Mouse (Mus musculus): ENCODE measurements around the gene Olfr455. TPM values are rescaled to one million over a fixed set of nuclear protein-coding genes. Genes with fewer than 3 reads are reported as not detected.
A peak's percentile ranks its signal among the peaks of the same experiment; 100 is the strongest.

Gene Olfr455
- polyA plus RNA-seq, 1 experiment, result not detected

DNA sequence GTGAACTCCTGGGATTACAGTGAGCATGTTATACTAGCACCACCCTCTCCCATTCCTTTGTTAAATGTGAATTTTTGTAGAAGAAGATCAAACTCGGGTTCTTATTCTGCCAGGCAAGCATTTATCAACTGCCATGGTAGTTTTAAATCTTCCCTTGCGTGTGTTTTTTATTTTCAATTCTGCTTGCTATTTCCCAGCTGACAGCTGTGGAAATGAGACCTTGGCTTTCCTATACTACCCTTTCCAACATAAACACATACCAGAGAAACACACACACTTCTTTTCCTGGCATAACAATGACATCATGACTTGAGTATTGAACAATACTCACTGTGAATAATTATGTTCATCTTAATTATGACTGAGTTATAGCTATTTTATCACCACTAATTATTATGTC is 14.9 kb upstream of the Olfr455 start:
- H3K4me3 ChIP-seq (replicated peaks; ENCODE audit: extremely low read depth, low read depth, low read length), result no peak overlapping the region
- 29% methylated on average over 2 of the region's 2 CpGs for WGBS
- H3K4me1 ChIP-seq (ENCODE audit: control insufficient read depth, insufficient read depth, low read length), result no peaks in the 10 kb centered on the region
- DNase-seq, result no peak
- TF ChIP-seq CTCF (IDR thresholded peaks at IDR 0.05; ENCODE audit: insufficient read depth, low read length), result no peak
- TF ChIP-seq POLR2A (IDR thresholded peaks at IDR 0.05; ENCODE audit: borderline replicate concordance, extremely low read depth, low read depth, low read length), result no peak

DNA sequence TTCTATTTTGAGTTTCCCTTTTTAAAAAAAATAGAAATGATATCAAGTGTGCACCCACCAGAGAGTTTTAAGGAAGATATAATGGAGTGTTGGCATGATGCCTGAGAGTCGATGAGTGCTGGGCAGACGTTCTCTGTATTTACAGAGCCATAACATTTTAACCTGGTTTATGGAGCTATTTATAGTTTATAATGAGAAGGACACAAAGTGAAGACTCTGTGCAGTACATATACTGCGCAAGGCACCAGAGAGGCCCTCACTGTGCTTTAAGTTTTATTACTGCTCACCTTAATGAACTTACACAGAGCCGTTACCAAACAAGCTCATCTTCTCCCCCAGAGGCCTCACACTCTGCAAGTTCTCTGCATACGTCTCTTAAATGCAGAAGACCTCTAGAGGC is 13.5 kb upstream of the Olfr455 start:
- no peaks in the 10 kb centered on the region for H3K4me1 ChIP-seq (ENCODE audit: control insufficient read depth, insufficient read depth, low read length)
- 60% methylated on average over 5 of the region's 5 CpGs for WGBS
- no peak for DNase-seq
- no peak for TF ChIP-seq CTCF (IDR thresholded peaks at IDR 0.05; ENCODE audit: insufficient read depth, low read length)
- no peak for TF ChIP-seq POLR2A (IDR thresholded peaks at IDR 0.05; ENCODE audit: borderline replicate concordance, extremely low read depth, low read depth, low read length)
- no peak overlapping the region for H3K4me3 ChIP-seq (replicated peaks; ENCODE audit: extremely low read depth, low read depth, low read length)

DNA sequence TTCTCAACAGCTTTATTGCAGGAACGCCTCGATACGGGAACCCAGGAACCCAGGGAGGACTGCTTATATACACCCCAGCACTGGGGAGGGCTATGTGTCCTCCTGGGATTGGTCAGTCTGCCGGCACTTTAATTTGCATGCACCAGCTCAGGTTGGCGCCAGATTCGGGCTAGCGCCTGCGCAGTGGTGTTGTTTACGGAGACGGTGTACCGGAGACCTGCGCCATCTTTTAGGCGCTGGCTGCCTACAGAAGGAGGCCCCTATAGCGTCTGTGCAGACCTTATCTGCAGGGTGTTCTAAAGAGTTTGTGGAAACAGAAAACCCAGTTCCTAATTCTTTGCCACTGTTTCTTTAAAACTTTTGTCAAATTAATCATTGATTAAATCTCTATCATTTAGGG is 11.3 kb upstream of the Olfr455 start:
- WGBS, result 95% methylated on average over 14 of the region's 14 CpGs
- TF ChIP-seq POLR2A (IDR thresholded peaks at IDR 0.05; ENCODE audit: borderline replicate concordance, extremely low read depth, low read depth, low read length) (no peak), CTCF (IDR thresholded peaks at IDR 0.05; ENCODE audit: insufficient read depth, low read length) (no peak)
- H3K4me3 ChIP-seq (replicated peaks; ENCODE audit: extremely low read depth, low read depth, low read length), result no peak overlapping the region
- H3K4me1 ChIP-seq (ENCODE audit: control insufficient read depth, insufficient read depth, low read length), result no peaks in the 10 kb centered on the region
- no peak for DNase-seq

DNA sequence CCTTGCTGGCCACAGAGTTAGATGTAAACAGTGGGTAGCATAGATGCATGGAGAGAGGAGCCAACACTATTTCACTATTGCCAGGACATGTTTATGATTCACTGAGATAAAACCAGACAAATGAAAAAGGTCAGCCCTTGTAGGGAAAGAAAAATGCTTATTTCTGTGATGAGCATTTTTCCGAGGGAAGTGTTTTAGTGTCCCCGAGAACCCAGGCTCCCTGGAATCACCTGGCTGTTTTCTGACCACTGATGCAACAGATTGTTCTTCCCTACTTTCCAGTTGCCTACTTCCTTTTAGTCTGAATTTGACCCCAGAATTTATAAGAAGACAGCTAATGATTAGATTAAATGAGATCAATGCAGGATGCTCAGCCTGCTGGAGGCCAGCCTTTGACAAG is 1.2 kb downstream of the Olfr455 start:
- WGBS, result 71% methylated on average over 2 of the region's 2 CpGs
- Histone ChIP-seq H3K4me1 (ENCODE audit: control insufficient read depth, insufficient read depth, low read length) (peaks cover 13% of the 10 kb centered on the region), H3K4me3 (replicated peaks; ENCODE audit: extremely low read depth, low read depth, low read length) (no peak overlapping the region)
- TF ChIP-seq CTCF (IDR thresholded peaks at IDR 0.05; ENCODE audit: insufficient read depth, low read length) (no peak), POLR2A (IDR thresholded peaks at IDR 0.05; ENCODE audit: borderline replicate concordance, extremely low read depth, low read depth, low read length) (no peak)
- no peak for DNase-seq

DNA sequence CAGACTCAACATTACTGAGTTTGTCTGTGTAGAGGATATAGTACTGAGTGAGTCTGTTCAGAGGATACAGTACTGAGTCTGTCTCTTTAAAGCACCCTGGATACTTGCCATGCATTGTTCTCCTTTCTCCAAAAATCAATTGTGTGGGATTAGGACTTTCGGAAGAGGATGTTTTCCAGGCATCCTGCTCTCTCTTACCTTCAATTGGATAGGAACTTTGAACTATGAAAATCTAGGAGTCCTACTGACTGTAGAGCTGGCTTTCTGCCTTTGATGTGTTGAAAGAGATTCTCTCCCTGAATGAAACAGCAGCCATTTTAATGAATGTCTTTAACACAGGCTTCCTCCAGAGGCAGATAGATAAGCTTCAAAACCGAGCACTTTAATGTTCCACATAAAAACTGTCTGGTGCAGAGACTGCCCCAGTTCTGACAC is 1.9 kb downstream of the Olfr455 start:
- 19% methylated on average over 2 of the region's 2 CpGs for WGBS
- H3K4me3 ChIP-seq (replicated peaks; ENCODE audit: extremely low read depth, low read depth, low read length), result no peak overlapping the region
- TF ChIP-seq CTCF (IDR thresholded peaks at IDR 0.05; ENCODE audit: insufficient read depth, low read length) (no peak), POLR2A (IDR thresholded peaks at IDR 0.05; ENCODE audit: borderline replicate concordance, extremely low read depth, low read depth, low read length) (no peak)
- no peak for DNase-seq
- peaks cover 13% of the 10 kb centered on the region for H3K4me1 ChIP-seq (ENCODE audit: control insufficient read depth, insufficient read depth, low read length)

DNA sequence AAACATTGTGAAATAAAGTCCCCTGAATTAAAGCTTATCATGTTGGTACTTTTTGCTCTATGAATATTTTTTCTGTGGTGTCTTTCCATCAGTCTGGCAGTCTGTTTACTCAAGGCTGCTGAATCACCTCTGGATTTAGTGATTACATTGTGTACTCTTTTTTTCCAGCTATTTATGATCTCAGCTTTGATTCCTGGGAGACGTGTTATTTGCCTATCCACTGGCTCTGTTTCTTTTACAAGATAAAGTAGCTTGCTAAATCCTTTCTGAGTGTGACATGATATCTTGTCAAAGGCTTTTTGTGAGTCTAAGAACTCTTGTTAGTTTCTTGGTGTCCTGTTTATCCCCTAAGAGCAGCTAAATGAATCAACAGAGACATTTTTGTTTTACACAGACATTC is 2.5 kb downstream of the Olfr455 start:
- TF ChIP-seq CTCF (IDR thresholded peaks at IDR 0.05; ENCODE audit: insufficient read depth, low read length) (no peak), POLR2A (IDR thresholded peaks at IDR 0.05; ENCODE audit: borderline replicate concordance, extremely low read depth, low read depth, low read length) (no peak)
- WGBS, result 11% methylated on average over 1 of the region's 1 CpGs
- Histone ChIP-seq H3K4me3 (replicated peaks; ENCODE audit: extremely low read depth, low read depth, low read length) (no peak overlapping the region), H3K4me1 (ENCODE audit: control insufficient read depth, insufficient read depth, low read length) (peaks cover 13% of the 10 kb centered on the region)
- DNase-seq, result no peak

DNA sequence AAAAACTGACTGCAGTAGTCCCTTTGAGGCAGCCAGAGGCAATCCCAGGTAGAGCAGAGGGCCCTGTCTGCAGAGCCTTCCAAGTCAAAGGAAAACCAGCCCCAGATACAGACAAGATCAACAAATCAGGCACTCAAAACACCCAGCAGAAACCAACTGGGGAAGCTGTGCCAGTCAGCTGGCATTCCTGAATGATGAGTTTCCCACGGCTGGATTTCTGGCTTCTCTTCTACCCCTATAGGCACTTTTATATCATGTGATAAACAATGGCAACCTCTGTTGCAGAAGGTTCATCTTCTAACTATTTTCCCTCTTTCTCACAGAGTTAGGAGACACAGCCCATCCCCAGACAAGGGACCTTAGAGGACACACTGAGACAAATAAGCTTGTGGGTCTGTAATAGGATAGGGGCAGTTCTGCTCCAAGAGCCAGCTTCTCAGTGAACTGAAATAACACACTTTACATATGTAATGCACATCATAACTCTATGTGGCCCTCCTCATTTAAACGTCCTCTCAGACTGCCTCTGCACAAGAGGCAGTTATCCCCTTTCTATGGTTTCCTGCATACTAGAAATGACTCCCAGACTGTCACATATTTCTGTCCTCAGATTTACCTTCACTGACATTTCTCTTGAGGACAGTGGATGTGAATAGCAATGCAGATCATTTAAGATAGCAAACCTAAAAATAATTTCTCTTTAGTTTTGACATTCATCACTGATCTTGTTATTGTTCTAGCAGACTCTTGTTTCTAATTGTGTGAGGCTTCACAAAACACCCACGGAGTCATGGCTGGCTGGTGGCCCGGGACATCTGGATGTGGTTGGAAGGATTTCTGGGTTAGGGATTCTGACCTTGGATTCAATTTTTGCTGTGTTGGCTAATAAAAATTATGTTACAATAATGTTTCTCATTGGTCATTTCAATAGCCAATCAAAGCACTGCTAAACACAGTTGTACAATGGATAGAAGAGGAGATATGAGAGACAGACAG is 5.1 kb downstream of the Olfr455 start:
- peak; percentile 17 for DNase-seq
- no peak for TF ChIP-seq POLR2A (IDR thresholded peaks at IDR 0.05; ENCODE audit: borderline replicate concordance, extremely low read depth, low read depth, low read length)
- TF ChIP-seq CTCF (IDR thresholded peaks at IDR 0.05; ENCODE audit: insufficient read depth, low read length), result no peak
- WGBS, result 35% methylated on average over 4 of the region's 4 CpGs
- H3K4me1 ChIP-seq (ENCODE audit: control insufficient read depth, insufficient read depth, low read length), result peaks cover 13% of the 10 kb centered on the region
- H3K4me3 ChIP-seq (replicated peaks; ENCODE audit: extremely low read depth, low read depth, low read length), result no peak overlapping the region

DNA sequence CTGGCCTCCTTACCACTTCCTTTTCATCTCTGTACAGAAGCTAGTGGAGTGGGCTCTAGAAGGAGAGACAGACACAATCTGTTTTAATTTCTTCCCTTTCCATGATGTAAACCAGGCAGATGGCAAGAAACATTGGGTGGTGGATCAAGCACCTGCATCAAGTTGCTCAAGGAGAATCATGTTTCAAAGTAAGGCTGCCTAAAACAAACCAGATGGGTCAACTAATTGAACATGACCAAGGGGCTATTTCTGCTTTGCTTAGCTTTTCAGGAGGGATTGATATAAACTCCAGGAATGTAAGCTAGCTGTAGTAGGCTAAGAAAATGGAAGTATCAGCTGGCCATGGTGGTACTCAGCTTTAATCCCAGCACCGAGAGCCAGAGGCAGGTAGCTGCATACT is 6.7 kb downstream of the Olfr455 start:
- 94% methylated on average over 1 of the region's 1 CpGs for WGBS
- no peak for TF ChIP-seq POLR2A (IDR thresholded peaks at IDR 0.05; ENCODE audit: borderline replicate concordance, extremely low read depth, low read depth, low read length)
- no peak for TF ChIP-seq CTCF (IDR thresholded peaks at IDR 0.05; ENCODE audit: insufficient read depth, low read length)
- DNase-seq, result no peak

DNA sequence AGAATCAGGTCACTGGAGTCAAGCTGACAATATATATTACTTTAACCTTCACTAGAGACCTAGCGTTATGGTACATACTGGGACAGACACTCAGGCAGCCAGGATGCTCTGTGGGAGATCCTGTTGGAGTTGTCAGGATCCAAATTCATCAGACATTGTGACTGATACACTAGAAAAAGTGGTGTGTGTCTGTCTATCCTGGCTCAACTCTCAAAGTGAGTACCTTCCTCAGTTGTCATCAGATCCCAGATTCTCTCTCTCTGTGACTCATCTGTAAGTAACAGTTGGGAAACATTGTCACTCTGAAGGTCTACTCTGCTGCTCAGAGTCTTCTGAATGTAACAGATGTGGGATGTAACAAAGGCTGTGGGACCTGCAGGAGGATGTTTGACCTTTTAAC is 7.7 kb downstream of the Olfr455 start:
- WGBS, result 91% methylated on average over 1 of the region's 1 CpGs

More for the DNA sequence above, 6.7 kb downstream of the Olfr455 start:
- H3K4me1 ChIP-seq (ENCODE audit: control insufficient read depth, insufficient read depth, low read length), result peaks cover 7% of the 10 kb centered on the region
- H3K4me3 ChIP-seq (replicated peaks; ENCODE audit: extremely low read depth, low read depth, low read length), result no peak overlapping the region

DNA sequence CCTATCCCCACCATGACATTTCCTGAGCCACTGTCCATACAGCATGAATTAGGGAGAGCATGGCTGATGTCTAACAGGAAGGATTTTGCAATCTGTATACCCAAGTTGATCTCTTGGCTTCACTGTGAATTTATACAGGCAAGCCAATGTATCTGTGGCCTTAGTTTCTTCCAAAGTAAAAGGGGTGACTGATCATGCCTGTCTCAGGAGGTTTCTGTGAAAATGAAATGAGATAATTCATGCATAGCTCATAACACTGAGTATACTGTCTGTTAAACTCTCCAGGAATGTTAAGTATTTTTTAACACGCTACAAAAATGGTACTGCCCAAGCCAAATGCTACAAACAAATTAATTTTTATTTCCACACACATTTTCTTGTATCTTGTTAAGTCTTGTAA is 33.9 kb downstream of the Olfr455 start:
- TF ChIP-seq POLR2A (IDR thresholded peaks at IDR 0.05; ENCODE audit: borderline replicate concordance, extremely low read depth, low read depth, low read length) (no peak), CTCF (IDR thresholded peaks at IDR 0.05; ENCODE audit: insufficient read depth, low read length) (no peak)
- WGBS, result 58% methylated on average over 1 of the region's 1 CpGs
- DNase-seq, result no peak
- Histone ChIP-seq H3K4me1 (ENCODE audit: control insufficient read depth, insufficient read depth, low read length) (no peaks in the 10 kb centered on the region; the same call in 1 of the 2 replicates), H3K4me3 (replicated peaks; ENCODE audit: extremely low read depth, low read depth, low read length) (no peak overlapping the region)

More for the DNA sequence above, 7.7 kb downstream of the Olfr455 start:
- TF ChIP-seq CTCF (IDR thresholded peaks at IDR 0.05; ENCODE audit: insufficient read depth, low read length) (no peak), POLR2A (IDR thresholded peaks at IDR 0.05; ENCODE audit: borderline replicate concordance, extremely low read depth, low read depth, low read length) (no peak)
- no peak overlapping the region for H3K4me3 ChIP-seq (replicated peaks; ENCODE audit: extremely low read depth, low read depth, low read length)
- peaks cover 3% of the 10 kb centered on the region for H3K4me1 ChIP-seq (ENCODE audit: control insufficient read depth, insufficient read depth, low read length)
- DNase-seq, result no peak
